In the genomic region with DNA sequence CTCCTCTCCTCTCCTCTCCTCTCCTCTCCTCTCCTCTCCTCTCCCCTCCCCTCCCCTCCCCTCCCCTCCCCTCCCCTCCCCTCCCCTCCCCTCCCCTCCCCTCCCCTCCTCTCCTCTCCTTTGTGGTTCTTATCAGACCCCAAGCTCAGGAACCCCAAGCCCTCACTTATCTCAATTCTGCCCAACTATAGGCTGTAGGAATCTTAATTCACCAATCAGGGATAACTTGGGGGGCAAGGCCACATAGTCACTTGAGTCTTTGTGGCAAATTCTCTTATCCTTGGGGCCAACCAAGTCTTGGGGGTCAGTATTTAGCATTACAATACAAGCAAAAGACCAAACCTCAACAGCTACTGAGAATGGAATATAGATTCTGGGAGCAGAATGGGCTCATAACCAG, we compare ENCODE assay signal across 1 mouse cellular context. TPM values are rescaled to one million over a fixed set of nuclear protein-coding genes. Genes with fewer than 3 reads are reported as not detected.
"Had no signal": no experiment of that assay in that cellular context is flagged by ENCODE, and none has a peak within 500 bp of the region (broad histone marks: within the 10 kb centered on the region; RNA-seq: fewer than 3 reads in every experiment).

No protein-coding gene starts in this region.

RNA-seq across cellular contexts. Expression of gene Tnfrsf11a, which starts 31.5 kb away (rescaled TPM):
- polyA plus RNA-seq: inflammation-experienced regulatory T-cells, adult 6 months had no signal
